Mouse (Mus musculus): ENCODE measurements around the gene Zc3h12a. TPM values are rescaled to one million over a fixed set of nuclear protein-coding genes. Genes with fewer than 3 reads are reported as not detected.
A peak's percentile ranks its signal among the peaks of the same experiment; 100 is the strongest.

Zc3h12a gene
- 0.16 and 0.57 TPM in 2 replicates for polyA plus RNA-seq (2014; fragmentation: Nextera tagmentation; extraction: Ambion mirVana)

GRCm38 (mm10) chr4:125127305-125128084 lies at the start of gene Zc3h12a:
Gene Zc3h12a (minus strand): TSS chr4:125127840.
- DNase-seq (ENCODE audit: low spot score) (peak; percentile 94), ATAC-seq (replicated peaks; ENCODE audit: low FRiP score) (peak; percentile 93)
- Histone ChIP-seq H3K27me3 (ENCODE audit: control insufficient read depth, insufficient read depth, low read length) (peaks cover 6% of the 10 kb centered on the region), H3K9ac (ENCODE audit: low read length) (peak within 1 kb of the TSS; percentile 43), H3K36me3 (ENCODE audit: control insufficient read depth, insufficient read depth, low read length) (no peaks in the 10 kb centered on the region), H3K4me3 (ENCODE audit: low read depth, low read length) (peak within 1 kb of the TSS; percentile 63), H3K9me3 (ENCODE audit: control insufficient read depth, low read length) (no peaks in the 10 kb centered on the region), H3K4me1 (replicated peaks; ENCODE audit: control insufficient read depth, insufficient read depth, low read length) (peaks cover 3% of the 10 kb centered on the region), H3K4me2 (ENCODE audit: low read depth, low read length, severe bottlenecking) (peak within 1 kb of the TSS; percentile 96), H3K27ac (ENCODE audit: low read depth, low read length) (no peak within 1 kb of the TSS)
- WGBS: 1% methylated on average over 61 of the region's 62 CpGs

- 60% methylated on average over 13 of the region's 13 CpGs for WGBS
Measured at GRCm38 (mm10) chr4:125176639-125177165, 49.1 kb upstream of the Zc3h12a start.

GRCm38 (mm10) chr4:125176190-125176589 lies 48.5 kb upstream of the Zc3h12a start:
- ATAC-seq (replicated peaks; ENCODE audit: low FRiP score) (no peak), DNase-seq (ENCODE audit: low spot score) (no peak)
- no peak overlapping the region for H3K27ac ChIP-seq (ENCODE audit: low read depth, low read length)
- H3K4me3 ChIP-seq (ENCODE audit: low read depth, low read length): no peak overlapping the region
- H3K36me3 ChIP-seq (ENCODE audit: control insufficient read depth, insufficient read depth, low read length): no peaks in the 10 kb centered on the region
- no peaks in the 10 kb centered on the region for H3K4me1 ChIP-seq (replicated peaks; ENCODE audit: control insufficient read depth, insufficient read depth, low read length)
- 95% methylated on average over 5 of the region's 5 CpGs for WGBS
- no peak overlapping the region for H3K9ac ChIP-seq (ENCODE audit: low read length)
- H3K9me3 ChIP-seq (ENCODE audit: control insufficient read depth, low read length): no peaks in the 10 kb centered on the region
- H3K27me3 ChIP-seq (ENCODE audit: control insufficient read depth, insufficient read depth, low read length): no peaks in the 10 kb centered on the region
- H3K4me2 ChIP-seq (ENCODE audit: low read depth, low read length, severe bottlenecking): no peak overlapping the region

More at GRCm38 (mm10) chr4:125176639-125177165, 49.1 kb upstream of the Zc3h12a start:
- H3K27me3 ChIP-seq (ENCODE audit: control insufficient read depth, insufficient read depth, low read length): no peaks in the 10 kb centered on the region
- no peak overlapping the region for H3K27ac ChIP-seq (ENCODE audit: low read depth, low read length)
- ATAC-seq (replicated peaks; ENCODE audit: low FRiP score) (no peak), DNase-seq (ENCODE audit: low spot score) (no peak)
- H3K9me3 ChIP-seq (ENCODE audit: control insufficient read depth, low read length): no peaks in the 10 kb centered on the region
- no peak overlapping the region for H3K9ac ChIP-seq (ENCODE audit: low read length)
- H3K4me1 ChIP-seq (replicated peaks; ENCODE audit: control insufficient read depth, insufficient read depth, low read length): no peaks in the 10 kb centered on the region
- no peak overlapping the region for H3K4me2 ChIP-seq (ENCODE audit: low read depth, low read length, severe bottlenecking)
- H3K4me3 ChIP-seq (ENCODE audit: low read depth, low read length): no peak overlapping the region
- no peaks in the 10 kb centered on the region for H3K36me3 ChIP-seq (ENCODE audit: control insufficient read depth, insufficient read depth, low read length)

- H3K4me3 ChIP-seq (ENCODE audit: low read depth, low read length): no peak overlapping the region
- H3K4me1 ChIP-seq (replicated peaks; ENCODE audit: control insufficient read depth, insufficient read depth, low read length): no peaks in the 10 kb centered on the region
- no peaks in the 10 kb centered on the region for H3K9me3 ChIP-seq (ENCODE audit: control insufficient read depth, low read length)
- no peak overlapping the region for H3K9ac ChIP-seq (ENCODE audit: low read length)
- no peak overlapping the region for H3K4me2 ChIP-seq (ENCODE audit: low read depth, low read length, severe bottlenecking)
- H3K36me3 ChIP-seq (ENCODE audit: control insufficient read depth, insufficient read depth, low read length): no peaks in the 10 kb centered on the region
- 85% methylated on average over 2 of the region's 2 CpGs for WGBS
- H3K27ac ChIP-seq (ENCODE audit: low read depth, low read length): no peak overlapping the region
- DNase-seq (ENCODE audit: low spot score): no peak
- ATAC-seq (replicated peaks; ENCODE audit: low FRiP score): no peak
- H3K27me3 ChIP-seq (ENCODE audit: control insufficient read depth, insufficient read depth, low read length): no peaks in the 10 kb centered on the region
Measured at GRCm38 (mm10) chr4:125175591-125175990, 48.0 kb upstream of the Zc3h12a start.

GRCm38 (mm10) chr4:125174516-125175185 lies 47.0 kb upstream of the Zc3h12a start:
- Histone ChIP-seq H3K4me1 (replicated peaks; ENCODE audit: control insufficient read depth, insufficient read depth, low read length) (0 out of 2 replicates have a peak, but pooled peaks cover 3% of the 10 kb centered on the region), H3K27me3 (ENCODE audit: control insufficient read depth, insufficient read depth, low read length) (no peaks in the 10 kb centered on the region), H3K4me3 (ENCODE audit: low read depth, low read length) (no peak overlapping the region), H3K9ac (ENCODE audit: low read length) (no peak overlapping the region), H3K9me3 (ENCODE audit: control insufficient read depth, low read length) (no peaks in the 10 kb centered on the region), H3K27ac (ENCODE audit: low read depth, low read length) (no peak overlapping the region), H3K36me3 (ENCODE audit: control insufficient read depth, insufficient read depth, low read length) (no peaks in the 10 kb centered on the region), H3K4me2 (ENCODE audit: low read depth, low read length, severe bottlenecking) (no peak overlapping the region)
- WGBS: 73% methylated on average over 5 of the region's 5 CpGs
- DNase-seq (ENCODE audit: low spot score) (no peak), ATAC-seq (replicated peaks; ENCODE audit: low FRiP score) (no peak)

GRCm38 (mm10) chr4:125173150-125173549 lies 45.5 kb upstream of the Zc3h12a start:
- DNase-seq (ENCODE audit: low spot score) (no peak), ATAC-seq (replicated peaks; ENCODE audit: low FRiP score) (no peak)
- Histone ChIP-seq H3K9ac (ENCODE audit: low read length) (no peak overlapping the region), H3K4me1 (replicated peaks; ENCODE audit: control insufficient read depth, insufficient read depth, low read length) (0 out of 2 replicates have a peak, but pooled peaks cover 3% of the 10 kb centered on the region), H3K9me3 (ENCODE audit: control insufficient read depth, low read length) (no peaks in the 10 kb centered on the region), H3K27me3 (ENCODE audit: control insufficient read depth, insufficient read depth, low read length) (no peaks in the 10 kb centered on the region), H3K4me3 (ENCODE audit: low read depth, low read length) (no peak overlapping the region), H3K27ac (ENCODE audit: low read depth, low read length) (no peak overlapping the region), H3K4me2 (ENCODE audit: low read depth, low read length, severe bottlenecking) (no peak overlapping the region), H3K36me3 (ENCODE audit: control insufficient read depth, insufficient read depth, low read length) (no peaks in the 10 kb centered on the region)
- 55% methylated on average over 5 of the region's 5 CpGs for WGBS

- Histone ChIP-seq H3K4me3 (ENCODE audit: low read depth, low read length) (no peak overlapping the region), H3K36me3 (ENCODE audit: control insufficient read depth, insufficient read depth, low read length) (no peaks in the 10 kb centered on the region), H3K9ac (ENCODE audit: low read length) (no peak overlapping the region), H3K27ac (ENCODE audit: low read depth, low read length) (no peak overlapping the region), H3K4me1 (replicated peaks; ENCODE audit: control insufficient read depth, insufficient read depth, low read length) (0 out of 2 replicates have a peak, but pooled peaks cover 3% of the 10 kb centered on the region), H3K27me3 (ENCODE audit: control insufficient read depth, insufficient read depth, low read length) (no peaks in the 10 kb centered on the region), H3K4me2 (ENCODE audit: low read depth, low read length, severe bottlenecking) (no peak overlapping the region), H3K9me3 (ENCODE audit: control insufficient read depth, low read length) (no peaks in the 10 kb centered on the region)
- WGBS: 91% methylated on average over 13 of the region's 13 CpGs
- no peak for ATAC-seq (replicated peaks; ENCODE audit: low FRiP score)
- no peak for DNase-seq (ENCODE audit: low spot score)
Measured at GRCm38 (mm10) chr4:125172736-125173135, 45.1 kb upstream of the Zc3h12a start.

- H3K9ac ChIP-seq (ENCODE audit: low read length): no peak overlapping the region
- no peak overlapping the region for H3K4me2 ChIP-seq (ENCODE audit: low read depth, low read length, severe bottlenecking)
- no peak for DNase-seq (ENCODE audit: low spot score)
- WGBS: 69% methylated on average over 1 of the region's 1 CpGs
- H3K27ac ChIP-seq (ENCODE audit: low read depth, low read length): no peak overlapping the region
- H3K4me1 ChIP-seq (replicated peaks; ENCODE audit: control insufficient read depth, insufficient read depth, low read length): 0 out of 2 replicates have a peak, but pooled peaks cover 3% of the 10 kb centered on the region
- H3K36me3 ChIP-seq (ENCODE audit: control insufficient read depth, insufficient read depth, low read length): no peaks in the 10 kb centered on the region
- H3K9me3 ChIP-seq (ENCODE audit: control insufficient read depth, low read length): no peaks in the 10 kb centered on the region
- H3K27me3 ChIP-seq (ENCODE audit: control insufficient read depth, insufficient read depth, low read length): no peaks in the 10 kb centered on the region
- no peak for ATAC-seq (replicated peaks; ENCODE audit: low FRiP score)
- H3K4me3 ChIP-seq (ENCODE audit: low read depth, low read length): no peak overlapping the region
Measured at GRCm38 (mm10) chr4:125167723-125168122, 40.1 kb upstream of the Zc3h12a start.
